Mouse (Mus musculus): ENCODE data around the gene Il12rb1.

Il12rb1 gene

DNA sequence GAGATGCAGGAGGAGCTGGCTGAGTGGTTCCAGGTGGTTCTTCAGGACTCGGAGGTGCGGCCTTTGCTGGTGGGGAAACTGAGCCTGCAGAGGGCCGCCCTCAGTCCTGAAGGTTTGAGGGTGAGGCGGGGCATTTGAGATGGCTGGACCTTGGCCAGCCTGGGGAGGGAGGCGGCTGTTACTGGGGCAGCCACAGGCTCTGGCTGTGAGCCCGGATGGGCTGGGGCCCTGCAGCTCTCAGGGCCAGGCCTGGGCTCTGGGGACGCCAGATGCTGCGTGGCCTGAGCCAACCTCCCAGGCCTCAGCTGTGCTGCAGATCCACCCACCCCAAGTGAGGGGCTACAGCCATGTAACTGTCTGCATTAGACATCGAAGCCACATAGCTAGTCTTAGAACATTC, 34.4 kb upstream of the Il12rb1 start:
- peak; percentile 70 to 73 for DNase-seq (ENCODE audit: low spot score in 2 of 2)

DNA sequence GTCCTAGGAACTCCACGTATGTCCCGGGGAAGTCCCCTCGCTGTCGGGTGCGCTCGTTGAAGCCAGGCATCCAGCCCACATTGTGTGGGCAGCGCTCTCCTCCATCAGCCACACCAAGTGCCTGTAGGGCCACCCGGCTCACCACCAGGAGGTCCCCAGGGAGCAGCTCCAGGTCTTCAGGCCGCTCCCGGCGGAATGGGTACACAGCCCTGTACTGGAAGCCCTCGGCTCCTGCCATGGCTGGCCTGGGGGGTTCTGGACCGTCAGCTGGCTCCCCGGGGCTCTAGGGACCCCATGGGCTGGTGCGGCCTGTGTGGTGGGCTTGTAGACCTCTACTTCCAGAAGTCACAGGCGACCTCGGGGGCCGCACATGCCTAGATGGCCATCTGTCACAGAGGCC, 33.5 kb upstream of the Il12rb1 start:
- no peak for DNase-seq (ENCODE audit: low spot score in 2 of 2)

DNA sequence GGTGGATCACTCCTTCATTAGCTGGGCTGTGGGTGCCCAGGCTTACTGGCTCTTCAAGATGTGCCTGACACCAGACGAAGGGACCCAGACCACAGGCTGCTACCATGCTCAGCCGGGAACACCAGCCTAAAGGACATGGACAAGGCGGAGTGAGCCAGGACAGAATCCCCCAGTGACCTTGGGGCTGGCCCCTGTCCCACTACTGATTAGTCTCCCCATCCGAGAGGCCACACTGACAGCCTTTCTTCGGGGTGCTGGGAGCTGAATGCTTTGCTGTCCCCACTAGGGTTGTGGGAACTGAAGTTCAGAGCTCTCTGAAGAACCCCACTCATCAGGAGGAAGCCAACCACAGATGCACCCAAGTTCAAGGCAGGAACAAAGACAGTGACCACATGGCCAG, 33.0 kb upstream of the Il12rb1 start:
- DNase-seq (ENCODE audit: low spot score in 2 of 2), result no peak

DNA sequence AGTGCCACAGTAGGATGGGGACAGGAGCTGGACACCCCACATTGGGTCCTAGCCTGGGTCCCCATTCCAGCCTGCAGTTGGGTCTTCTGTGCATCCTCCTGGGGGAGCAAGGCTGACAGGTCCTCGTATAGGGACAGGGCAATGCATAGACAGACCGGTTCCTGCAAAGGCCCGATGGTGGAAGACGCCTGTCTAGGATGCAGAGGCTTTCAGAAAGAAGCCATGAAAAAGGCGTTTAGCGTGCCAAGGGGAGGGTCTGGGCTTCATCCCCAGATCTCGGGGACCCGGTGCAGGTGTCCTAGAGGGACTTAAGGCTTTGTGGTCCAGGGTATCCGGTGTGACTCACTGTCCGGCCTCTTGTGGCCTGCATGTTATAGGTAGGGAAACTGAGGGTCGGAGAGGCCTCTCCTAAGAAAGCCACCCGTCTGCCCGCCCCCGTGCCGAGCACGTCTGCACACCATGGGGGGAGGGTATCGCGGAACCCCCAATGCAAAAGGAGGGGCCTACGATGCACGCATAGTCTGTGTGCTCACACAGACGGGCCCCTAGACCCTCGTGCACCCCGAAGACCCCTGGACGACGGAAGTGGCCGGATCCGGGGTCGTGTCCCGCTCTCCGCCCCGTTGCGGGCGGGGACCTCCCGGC, 32.3 kb upstream of the Il12rb1 start:
- DNase-seq (ENCODE audit: low spot score in 2 of 2), result peak in 1 of 2 experiments; percentile 65

DNA sequence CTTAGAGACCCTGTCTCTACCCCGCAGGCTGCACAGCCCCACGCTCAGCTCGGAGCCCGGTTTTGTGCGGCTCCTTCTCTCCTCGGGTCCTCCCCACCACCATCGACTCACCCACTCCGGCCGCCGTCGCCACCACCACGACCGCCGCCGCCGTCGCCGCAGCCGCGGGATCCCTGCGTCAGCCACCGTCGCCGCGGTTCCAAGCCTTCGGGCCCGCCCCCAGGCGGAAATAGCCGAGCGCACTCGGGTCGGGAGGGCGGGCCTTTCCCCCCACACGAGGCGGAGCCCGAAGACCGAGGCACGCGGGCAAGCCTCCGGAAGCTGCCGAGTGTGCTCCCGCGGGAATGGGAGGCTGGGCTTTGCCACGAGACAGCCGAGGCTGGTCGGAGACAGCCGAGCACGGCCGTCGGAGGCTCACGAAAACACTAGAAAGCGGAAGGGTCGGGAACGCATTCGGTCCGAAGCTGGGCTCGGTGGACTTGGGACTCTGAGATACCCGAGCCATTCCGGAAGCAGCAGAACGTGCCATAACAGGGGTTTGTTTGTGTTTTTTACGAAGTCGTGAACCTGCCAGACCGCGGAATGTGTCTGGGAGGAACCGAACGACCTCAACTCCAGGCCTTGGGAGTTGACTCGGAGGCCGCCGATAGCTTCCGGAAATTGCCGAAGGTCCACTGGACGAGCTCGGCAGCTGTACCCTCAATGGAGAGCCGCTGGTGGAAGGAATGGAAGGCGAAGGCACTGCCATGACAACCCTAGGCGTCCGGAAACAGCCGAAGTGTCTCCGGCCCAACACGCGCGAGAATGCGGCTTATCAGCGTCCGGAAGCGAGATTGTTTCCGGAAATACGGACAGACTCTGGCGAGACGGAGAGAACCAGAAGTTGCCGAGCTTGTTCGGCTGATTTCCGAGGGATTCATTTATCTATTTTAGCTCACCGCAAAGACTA, 31.5 kb upstream of the Il12rb1 start, which contains the start of gene Pik3r2:
Gene Pik3r2, minus strand, starts transcription at position 218 of the 949 bp plus-strand sequence.
- DNase-seq (ENCODE audit: low spot score in 2 of 2), result peak; percentile 97 to 99

- no peak for DNase-seq (ENCODE audit: low spot score in 2 of 2)
These were observed 28.2 kb upstream of the Il12rb1 start for GRCm38 (mm10) chr8:70780093-70780492.

- no peak for DNase-seq (ENCODE audit: low spot score in 2 of 2)
These were observed 21.8 kb upstream of the Il12rb1 start for GRCm38 (mm10) chr8:70786291-70787050.

DNA sequence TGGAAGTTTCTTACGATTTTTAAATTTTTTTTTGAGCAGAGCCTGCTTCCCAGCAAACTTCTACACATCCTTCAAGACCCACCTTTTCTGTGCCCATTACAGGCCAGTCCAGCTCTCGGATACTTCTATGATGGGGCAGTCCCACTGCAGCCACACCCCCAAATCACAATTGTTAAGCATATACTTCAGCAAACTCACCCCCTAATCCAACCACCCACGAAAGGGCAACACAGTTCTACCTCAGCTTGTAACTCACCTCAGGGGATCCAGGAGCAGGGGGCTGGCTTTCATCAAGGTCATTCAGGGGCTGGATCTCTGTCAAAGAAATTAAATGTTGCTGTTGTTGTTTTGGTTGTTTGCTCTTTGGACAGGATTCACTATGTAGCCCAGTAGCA, 21.2 kb upstream of the Il12rb1 start:
- no peak for DNase-seq (ENCODE audit: low spot score in 2 of 2)

DNA sequence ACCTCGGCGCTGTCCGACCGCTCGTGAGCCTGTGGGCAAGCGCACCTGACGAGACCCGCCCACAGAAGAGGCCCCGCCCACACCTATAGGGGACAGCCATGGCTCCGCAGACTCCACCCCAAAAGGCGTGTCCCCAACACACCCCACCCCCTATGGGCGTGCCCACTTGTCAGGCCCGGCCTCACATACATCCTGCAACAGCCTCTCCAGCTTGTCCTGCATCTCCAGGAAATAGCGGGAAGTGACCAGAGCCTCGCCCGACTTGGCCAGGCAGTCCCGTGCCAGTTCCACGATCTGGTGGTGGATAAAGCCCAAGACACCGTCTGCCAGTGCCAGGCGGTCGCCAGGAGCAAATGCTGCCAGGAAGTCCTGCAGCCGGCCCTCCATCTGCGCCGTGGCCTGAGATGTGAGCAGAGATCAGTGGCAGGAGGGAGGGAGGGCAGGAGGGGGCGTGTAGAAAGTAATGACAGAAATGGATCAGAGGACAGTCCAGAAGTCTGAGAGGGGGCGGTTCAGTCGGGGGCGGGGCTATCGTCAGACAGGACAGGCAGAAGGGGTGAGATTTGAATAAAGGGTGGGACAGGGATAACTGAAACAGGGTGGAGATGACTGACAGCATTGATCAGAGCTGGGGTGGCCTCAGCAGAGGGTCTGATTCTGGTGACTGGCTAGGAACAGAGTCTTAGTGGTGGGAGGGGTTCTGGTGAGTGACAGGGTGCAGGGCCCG, 20.1 kb upstream of the Il12rb1 start:
- peak in 1 of 2 experiments; percentile 48 for DNase-seq (ENCODE audit: low spot score in 2 of 2)

DNA sequence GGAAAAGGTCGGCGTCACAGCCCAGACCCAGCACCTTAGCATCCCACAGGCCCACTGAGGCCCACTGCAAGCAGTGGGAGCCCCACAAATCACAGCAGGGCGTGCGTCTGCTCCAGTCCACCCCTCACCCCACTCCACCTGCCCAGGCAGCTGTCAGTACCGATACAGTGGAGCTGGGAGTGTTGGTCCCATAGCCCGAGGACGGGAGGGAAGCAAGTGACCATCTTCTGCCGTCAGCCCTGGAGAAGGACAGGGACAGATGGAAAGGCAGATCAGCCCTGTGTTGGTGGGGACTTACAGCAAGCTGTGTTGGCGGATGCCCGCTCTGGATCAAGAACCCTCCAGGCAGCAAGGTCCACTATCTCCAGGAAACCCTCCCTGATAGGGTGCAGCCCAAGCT, 19.2 kb upstream of the Il12rb1 start:
- no peak for DNase-seq (ENCODE audit: low spot score in 2 of 2)

DNA sequence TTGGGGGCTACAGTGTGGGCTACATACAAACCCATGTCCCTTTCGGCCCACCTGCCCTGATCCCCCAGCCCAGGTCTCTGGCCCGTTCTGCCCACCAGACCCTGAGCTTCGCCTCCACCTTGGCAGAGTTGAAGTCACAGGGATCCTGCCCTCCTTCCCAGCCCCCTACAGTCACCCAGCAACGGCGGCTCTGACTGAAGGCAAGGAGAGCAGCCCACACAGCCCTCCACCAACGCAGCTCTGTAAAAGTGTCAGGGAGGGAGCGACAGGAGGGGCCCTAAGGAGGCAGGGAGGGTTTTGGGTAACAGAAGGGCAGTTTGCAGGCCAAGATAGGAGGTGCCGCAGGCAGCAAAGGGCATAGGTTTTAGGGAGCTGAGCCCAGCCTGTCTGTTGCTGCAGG, 17.4 kb upstream of the Il12rb1 start:
- peak in 1 of 2 experiments; percentile 49 for DNase-seq (ENCODE audit: low spot score in 2 of 2)

DNA sequence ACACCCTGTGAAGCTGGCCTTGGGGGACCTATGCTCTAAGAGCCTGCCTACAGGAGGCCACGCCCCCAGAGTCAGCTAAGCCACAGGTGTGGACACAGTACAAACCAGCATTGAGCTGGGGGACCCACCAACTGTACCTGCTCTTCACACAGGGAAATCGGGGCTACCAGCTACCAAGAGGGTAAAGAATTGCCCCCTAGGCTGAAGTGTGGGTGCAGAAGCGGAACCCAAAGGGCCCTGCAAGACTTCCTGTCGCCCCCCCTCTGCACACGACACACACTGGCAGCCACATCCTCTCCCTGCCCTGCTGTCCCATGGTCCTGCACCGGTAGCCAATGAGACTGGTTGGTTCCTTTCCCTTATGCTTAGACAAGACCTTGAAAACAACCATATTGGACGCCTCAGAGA, 17.0 kb upstream of the Il12rb1 start:
- no peak for DNase-seq (ENCODE audit: low spot score in 2 of 2)

- DNase-seq (ENCODE audit: low spot score in 2 of 2), result peak; percentile 95 to 96
These were observed 16.1 kb upstream of the Il12rb1 start for GRCm38 (mm10) chr8:70791975-70792691.

DNA sequence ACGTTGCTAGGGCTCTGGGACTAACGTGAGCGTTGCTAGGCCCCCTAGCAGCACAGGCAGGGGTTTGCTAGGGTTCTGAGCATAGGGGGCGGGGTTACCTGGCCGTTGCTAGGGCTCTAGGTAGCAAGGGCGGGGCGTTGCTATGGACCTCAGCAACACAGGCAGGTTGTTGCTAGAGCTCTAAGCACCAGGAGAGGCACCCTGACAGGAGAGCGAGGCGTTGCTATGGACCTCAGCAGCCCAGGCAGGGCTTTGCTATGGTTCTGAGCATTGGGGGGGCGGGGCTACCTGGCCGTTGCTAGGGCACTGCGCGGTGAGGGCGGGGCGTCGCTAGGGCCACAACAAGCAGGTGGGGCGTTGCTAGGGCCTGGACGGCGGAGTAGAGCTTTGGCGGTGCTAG, 15.5 kb upstream of the Il12rb1 start:
- DNase-seq (ENCODE audit: low spot score in 2 of 2), result no peak

DNA sequence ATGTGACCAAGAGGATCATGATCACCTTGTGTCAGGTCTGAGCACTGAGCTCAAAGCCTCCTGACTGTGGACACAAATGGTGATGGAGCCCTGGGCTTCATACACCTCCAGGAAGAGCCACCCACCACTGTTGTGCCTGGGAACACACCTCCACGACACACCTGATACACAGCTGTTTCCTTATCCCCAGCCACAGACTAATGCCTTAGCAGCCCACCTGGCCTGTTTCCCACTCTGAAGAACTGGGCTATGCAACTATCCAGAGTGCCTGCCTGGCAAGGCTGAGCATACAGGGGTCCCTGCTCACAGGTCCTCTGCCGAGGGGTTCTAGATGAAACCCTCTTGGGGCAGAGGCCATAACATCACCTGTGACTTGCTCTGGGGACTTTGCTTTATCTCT, 14.0 kb upstream of the Il12rb1 start:
- DNase-seq (ENCODE audit: low spot score in 2 of 2), result no peak

- no peak for DNase-seq (ENCODE audit: low spot score in 2 of 2)
These were observed 12.9 kb upstream of the Il12rb1 start for GRCm38 (mm10) chr8:70795370-70795769.

DNA sequence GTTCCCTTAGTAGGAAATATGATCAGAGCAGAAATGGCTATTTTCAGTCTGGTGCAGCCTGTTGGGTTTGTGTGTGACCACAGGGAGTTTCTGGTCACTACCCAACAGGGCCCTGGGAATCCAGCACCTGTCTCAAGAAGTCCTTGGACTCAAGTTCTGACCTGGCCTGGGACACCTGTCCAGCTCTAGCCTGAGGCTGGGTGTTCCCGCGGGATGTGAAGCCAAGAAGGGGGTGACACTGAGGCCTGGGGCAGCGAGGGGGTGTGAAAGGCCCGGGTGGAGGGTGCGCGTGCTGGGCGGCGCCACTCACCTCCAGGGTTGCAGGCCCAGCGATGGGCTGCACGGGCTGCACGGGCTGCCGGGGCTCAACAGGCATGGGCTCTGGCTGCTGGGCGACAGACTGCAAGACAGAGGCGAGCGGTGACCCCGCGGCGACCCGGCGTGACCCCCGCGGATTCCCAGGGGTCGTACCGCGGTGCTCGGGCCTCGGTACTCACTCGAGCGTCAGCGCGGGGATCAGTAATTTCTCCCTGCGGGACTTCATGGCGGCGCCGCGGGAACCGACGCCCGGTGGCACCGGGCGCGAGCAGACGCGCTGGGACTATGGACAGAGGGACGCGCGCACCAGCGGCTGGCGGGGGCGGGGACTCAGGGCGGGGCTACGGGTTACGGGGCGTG, 11.7 kb upstream of the Il12rb1 start:
- peak; percentile 55 to 64 for DNase-seq (ENCODE audit: low spot score in 2 of 2)

DNA sequence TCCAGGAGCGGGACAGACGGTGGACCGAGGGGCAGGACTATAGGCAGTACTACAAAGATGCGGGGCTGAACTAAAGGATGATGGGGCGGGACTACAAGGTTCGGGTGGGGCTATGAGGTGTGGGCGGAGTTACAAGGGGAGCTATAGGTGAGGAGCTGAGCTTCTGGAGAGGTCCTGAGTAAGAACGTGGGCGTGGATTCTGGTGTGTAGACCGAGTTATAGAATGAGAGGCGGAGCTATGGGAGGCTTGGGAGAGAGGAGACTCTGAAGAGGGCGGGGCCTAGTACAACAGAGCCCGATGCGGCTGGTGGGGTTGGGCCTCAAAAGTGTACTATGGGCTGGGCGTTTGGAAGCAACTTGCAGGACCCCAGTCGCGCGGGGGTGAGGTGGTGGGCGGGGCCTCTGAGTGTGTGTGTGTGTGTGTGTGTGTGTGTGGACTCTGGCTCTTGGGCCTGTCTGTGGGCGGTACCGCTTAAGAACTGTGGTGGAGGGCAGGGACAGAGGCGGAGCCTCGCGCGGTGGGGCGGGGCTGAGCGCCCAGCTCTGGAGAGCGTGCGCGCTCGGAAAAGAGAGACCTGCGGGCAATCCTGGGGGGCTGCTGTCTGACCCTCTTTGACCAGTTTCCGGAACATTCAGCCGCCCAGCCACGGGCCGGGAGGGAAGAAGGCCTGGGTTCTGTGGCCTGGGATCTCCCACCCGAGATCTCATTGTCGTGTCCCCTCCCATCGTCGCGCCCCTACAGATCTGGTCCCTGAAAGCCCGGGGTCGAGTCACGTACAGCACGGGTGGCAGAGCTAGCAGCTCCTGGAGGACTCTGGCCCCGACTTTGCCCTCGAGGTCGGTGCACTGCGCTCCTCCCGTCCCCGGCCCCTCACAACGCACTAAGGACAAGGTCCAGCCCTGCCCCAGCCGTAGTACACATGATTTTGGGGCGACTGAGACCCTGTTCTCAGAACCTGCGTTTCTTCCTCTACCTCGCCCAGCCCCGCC, 10.9 kb upstream of the Il12rb1 start:
- peak; percentile 86 to 91 for DNase-seq (ENCODE audit: low spot score in 2 of 2)

GRCm38 (mm10) chr8:70798281-70798680, 10.0 kb upstream of the Il12rb1 start:
- peak in 1 of 2 experiments; percentile 47 for DNase-seq (ENCODE audit: low spot score in 2 of 2)
